Mouse (Mus musculus): ENCODE results near the gene Mri1.

DNA sequence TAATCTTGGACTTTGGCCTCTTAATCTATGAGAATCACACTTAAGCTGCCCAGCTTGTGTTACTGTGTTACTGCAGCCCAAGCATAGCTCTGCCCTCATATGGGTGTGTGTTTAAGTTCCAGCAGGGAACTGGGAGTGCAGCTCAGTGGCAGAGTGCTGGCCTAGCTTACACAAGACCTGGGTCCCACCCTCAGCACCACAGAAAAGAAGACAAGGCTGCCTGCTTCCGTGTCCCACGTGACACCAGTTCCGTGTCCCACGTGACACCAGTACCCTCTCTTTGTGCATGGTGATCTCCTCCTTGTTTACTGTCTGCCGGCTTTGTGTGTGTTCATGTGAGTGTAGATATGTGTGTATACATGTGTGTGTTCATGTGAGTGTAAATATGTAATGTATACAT lies 39.0 kb downstream of the Mri1 start:
- no peak for TF ChIP-seq CTCF (IDR thresholded peaks at IDR 0.05; ENCODE audit: low read depth)
- no peak for TF ChIP-seq EP300 (IDR thresholded peaks at IDR 0.05; ENCODE audit: low read depth)
